Mouse (Mus musculus): ENCODE results near the gene Hist1h4m.
"Not testable (repeated sequence)": the region's sequence is repeated elsewhere in the genome, so short reads cannot be mapped to it uniquely, and the experiment has no call there.

Hist1h4m gene

DNA sequence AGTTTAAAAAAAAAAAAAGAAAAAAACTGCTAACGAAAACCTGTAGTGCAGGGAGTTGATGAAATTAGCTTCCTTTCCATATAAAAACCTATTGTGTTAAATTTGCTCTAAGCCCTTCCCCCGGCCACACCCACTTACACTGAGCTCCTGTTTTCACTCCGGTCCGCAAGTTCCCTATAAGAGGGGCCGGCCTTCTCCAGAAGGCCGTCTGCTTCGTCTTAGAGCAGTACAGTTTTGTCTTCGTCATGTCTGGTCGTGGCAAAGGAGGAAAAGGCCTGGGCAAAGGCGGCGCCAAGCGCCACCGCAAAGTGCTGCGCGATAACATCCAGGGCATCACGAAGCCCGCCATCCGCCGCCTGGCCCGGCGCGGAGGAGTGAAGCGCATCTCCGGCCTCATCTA, at the start of gene Hist1h4m:
Hist1h4m (plus strand) TSS at position 208 of the 400 bp plus-strand sequence.
- not testable (repeated sequence) for DNase-seq (ENCODE audit: low spot score in 2 of 2)

DNA sequence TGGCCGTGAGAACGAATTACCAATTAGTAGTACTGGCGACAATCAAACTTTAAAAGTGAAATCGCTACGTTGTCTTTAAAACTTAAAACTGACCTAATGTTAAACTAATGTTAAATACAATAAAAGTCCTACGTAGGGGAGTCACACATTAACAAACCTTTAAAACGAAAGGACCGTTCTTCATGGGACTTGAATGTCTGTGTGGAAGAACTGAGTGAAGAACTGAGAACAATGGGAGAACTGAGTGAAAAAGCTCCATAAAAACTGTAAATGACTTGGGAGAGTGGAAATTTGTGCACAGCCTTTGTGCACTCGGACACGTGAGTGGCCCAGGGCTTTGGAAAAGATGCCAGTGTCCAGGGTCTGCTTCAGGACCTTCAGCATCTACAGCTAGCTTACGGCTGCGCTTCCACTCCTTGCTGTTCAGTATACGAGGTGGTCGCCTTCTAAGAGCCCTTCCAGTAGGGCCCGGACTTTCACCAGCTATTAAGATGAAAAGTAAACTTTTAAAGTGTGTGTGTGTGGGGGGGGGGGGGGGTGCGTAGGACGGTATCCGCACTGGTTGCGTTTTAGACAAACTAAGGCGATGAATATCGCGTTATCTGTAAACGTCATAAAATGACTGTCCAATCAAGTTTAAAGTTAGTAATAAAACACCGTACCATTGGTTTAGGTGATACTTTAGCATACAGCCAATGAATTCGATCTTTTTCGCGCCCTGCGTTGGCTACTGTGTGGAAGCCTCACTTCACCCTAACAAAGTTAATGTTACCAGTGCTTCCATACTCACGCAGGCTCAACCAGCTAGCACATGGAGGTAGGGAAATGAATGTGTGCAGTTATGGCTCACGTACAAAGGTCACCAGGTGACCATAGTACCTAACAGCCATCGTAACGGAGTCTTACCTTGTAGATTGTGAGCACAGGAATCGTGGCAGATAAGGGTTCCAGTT, 32.5 kb upstream of the Hist1h4m start:
- DNase-seq (ENCODE audit: low spot score in 2 of 2) = peak; percentile 39 to 47

DNA sequence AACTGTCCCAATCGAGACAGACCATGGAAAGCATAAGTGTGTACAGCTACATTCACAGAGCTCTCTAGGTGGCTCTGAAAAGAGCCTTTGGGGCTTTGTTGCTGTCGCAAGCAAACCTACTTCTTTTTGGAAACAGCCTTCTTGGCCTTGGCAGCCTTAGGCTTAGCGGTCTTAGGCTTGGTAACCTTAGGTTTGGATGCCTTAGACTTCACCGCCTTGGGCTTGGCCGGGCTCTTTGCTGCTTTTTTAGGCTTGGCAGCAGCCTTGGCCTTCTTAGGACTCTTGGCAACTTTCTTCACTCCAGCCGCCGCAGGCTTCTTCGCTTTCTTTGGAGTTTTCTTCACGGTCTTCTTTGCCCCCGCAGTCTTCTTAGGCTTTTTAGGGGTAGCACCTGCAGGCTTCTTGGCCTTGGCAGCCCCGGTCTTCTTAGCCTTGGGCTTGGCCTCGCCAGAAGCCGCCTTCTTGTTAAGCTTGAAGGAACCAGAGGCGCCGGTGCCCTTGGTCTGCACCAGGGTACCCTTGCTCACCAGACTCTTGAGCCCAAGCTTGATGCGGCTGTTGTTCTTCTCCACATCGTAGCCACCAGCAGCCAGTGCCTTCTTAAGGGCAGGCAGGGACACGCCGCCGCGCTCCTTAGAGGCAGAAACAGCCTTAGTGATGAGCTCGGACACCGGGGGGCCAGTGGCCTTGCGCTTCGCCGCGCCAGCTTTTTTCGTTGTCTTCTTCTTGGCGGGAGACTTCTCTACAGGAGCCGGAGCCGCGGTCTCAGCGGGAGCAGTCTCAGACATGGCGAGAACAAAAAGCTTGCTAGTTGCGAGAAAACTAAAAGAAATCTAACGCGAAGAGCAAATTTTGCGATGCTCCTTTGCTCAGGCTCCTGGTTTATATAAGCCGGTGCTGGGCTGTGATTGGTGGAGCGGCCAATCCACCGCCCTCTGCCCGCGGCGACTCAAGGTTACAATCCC, 31.5 kb upstream of the Hist1h4m start, which contains the start of gene Hist1h1b:
Hist1h1b (minus strand) TSS at position 859 of the 965 bp plus-strand sequence.
- peak; percentile 36 to 40 for DNase-seq (ENCODE audit: low spot score in 2 of 2)

- DNase-seq (ENCODE audit: low spot score in 2 of 2) = no peak
Observed at GRCm38 (mm10) chr13:21781021-21781555, 30.5 kb upstream of the Hist1h4m start.

DNA sequence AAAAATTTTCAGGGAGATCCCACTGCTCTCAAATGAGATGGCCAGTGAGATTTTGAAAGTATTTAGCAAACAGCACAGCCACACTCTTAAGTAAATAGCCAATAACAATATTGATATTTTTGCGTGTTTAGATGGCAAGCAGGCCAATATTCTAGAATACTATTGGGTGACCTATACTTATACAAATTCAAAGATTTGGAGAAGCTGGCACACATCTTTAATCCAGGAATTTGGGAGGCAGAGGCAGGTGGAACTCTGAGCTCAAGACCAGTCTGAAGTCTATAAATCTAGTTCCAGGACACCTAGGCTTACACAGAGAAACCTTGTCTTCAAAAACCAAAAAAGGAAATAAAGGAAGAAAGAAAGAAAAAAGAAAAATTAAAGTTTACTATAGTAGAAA, 29.9 kb upstream of the Hist1h4m start:
- DNase-seq (ENCODE audit: low spot score in 2 of 2) = no peak

DNA sequence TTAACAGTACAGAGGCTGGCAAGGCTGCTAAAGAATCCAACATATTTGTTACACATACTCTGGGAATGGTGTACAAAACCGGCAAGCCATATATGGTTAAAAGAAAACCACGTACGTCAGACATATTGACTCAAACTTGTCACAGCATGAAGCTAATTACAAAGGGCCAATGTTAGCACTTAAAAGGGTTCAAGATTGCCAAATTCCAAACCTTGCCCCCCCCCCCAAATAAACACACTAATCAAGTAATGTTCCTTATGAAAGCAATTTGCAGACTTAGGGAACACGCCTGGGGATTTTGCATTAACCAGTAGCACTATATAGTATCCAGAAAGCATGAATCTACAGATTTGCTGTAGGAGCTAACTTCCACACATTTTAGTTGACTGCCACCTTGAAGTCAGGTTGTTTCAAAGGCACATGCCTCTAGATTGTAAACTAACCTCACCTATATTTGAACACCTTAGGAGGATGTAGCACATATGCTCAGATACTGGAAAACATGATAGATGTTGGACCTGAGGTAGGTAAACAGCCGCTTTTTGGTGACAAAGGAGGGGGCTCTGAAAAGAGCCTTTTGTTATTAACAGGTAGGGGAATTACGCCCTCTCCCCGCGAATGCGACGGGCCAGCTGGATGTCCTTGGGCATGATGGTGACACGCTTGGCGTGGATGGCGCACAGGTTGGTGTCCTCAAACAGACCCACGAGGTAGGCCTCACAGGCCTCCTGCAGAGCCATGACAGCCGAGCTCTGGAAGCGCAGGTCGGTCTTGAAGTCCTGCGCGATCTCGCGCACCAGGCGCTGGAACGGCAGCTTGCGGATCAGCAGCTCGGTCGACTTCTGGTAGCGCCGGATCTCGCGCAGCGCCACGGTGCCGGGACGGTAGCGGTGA, 28.9 kb upstream of the Hist1h4m start:
- DNase-seq (ENCODE audit: low spot score in 2 of 2) = not testable (repeated sequence)

- DNase-seq (ENCODE audit: low spot score in 2 of 2) = peak; percentile 11 to 30
Observed at GRCm38 (mm10) chr13:21783255-21783617, 28.3 kb upstream of the Hist1h4m start, which contains the start of gene Hist1h3i. Hist1h3i (minus strand) TSS chr13:21783370.

- DNase-seq (ENCODE audit: low spot score in 2 of 2) = no peak
Observed at GRCm38 (mm10) chr13:21783734-21784161, 27.8 kb upstream of the Hist1h4m start.

- no peak for DNase-seq (ENCODE audit: low spot score in 2 of 2)
Observed at GRCm38 (mm10) chr13:21784311-21784710, 27.2 kb upstream of the Hist1h4m start.

GRCm38 (mm10) chr13:21786189-21786898, 25.2 kb upstream of the Hist1h4m start:
- no peak for DNase-seq (ENCODE audit: low spot score in 2 of 2)

- peak; percentile 70 to 82 for DNase-seq (ENCODE audit: low spot score in 2 of 2)
Observed at GRCm38 (mm10) chr13:21786899-21787629, 24.5 kb upstream of the Hist1h4m start, which contains the start of the genes Hist1h2an and Hist1h2bp. Hist1h2an (minus strand) TSS chr13:21787218. Hist1h2bp (plus strand) TSS chr13:21787461.

GRCm38 (mm10) chr13:21787760-21788593, 23.6 kb upstream of the Hist1h4m start:
- DNase-seq (ENCODE audit: low spot score in 2 of 2) = no peak

DNA sequence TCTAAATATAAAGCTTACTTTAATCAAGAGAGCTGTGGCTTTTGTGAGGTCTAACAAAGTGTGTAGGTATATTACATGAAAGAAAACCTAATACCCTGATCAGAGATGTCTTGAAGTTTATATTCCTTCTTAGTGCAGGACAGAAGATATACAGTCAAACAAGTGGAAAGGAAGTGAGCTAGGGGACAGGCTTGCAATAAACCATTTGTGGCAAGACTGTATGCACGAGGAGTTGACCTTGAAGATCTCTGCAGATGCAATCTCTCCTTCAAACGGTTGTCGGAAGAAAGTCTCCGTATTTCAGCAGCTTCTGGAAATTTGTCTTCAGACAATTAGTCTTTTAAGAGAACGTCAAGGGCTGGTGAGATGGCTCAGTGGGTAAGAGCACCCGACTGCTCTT, 21.6 kb upstream of the Hist1h4m start:
- no peak for DNase-seq (ENCODE audit: low spot score in 2 of 2)

DNA sequence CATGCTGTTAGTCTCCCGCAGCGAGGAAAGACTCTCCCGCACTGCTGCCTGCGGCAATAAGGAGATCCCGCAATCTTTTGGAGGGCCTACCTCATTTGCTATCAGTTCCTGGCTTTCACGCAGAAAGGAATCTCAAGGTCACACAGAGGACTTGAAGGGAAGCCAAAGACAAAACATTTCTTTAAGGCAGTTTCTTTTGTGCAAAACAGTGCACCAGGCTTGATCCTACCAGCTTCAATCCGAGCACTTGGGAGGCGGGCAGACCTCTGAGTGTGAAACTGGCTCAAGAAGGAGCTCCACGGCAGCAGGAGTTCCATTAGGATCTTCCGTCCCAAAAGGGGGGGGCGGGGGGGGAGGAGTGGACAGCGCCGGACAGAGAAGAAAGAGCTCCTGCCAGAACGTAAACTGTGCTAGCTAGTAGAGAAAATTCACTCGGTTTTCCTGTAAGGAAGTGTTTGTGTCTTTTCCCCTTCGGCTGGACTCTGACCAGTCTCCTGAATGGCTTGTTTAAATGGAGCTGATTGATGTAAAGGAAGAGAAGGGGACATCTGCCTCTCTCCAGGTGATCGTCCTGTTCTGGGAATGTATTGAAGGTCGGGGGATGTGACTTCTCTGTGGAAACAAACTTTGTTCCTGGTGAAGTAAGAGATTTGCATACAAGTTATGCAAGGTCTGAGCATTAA, 20.8 kb upstream of the Hist1h4m start:
- no peak for DNase-seq (ENCODE audit: low spot score in 2 of 2)

DNA sequence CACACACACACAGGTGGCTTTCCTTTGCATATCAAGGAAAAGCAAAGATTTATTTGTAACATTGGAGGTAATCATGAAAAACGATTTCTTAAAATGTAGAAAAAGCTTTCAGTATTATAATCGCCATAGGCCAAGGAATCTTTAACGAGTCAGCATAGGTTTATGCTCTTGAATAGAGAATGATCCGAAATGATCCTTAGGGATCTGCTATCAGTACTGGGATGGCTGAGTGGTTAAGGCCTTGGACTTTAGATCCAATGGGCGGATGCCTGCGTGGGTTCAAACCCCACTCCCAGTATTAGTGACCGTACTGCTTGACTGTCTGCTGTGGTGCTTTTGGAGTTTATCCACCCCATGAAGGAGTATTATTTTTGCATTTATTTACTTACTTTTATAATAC, 16.0 kb upstream of the Hist1h4m start:
- DNase-seq (ENCODE audit: low spot score in 2 of 2) = no peak

- DNase-seq (ENCODE audit: low spot score in 2 of 2) = not testable (repeated sequence)
Observed at GRCm38 (mm10) chr13:21797163-21797562, 14.4 kb upstream of the Hist1h4m start.

GRCm38 (mm10) chr13:21803058-21803457, 8.5 kb upstream of the Hist1h4m start:
- DNase-seq (ENCODE audit: low spot score in 2 of 2) = not testable (repeated sequence)

DNA sequence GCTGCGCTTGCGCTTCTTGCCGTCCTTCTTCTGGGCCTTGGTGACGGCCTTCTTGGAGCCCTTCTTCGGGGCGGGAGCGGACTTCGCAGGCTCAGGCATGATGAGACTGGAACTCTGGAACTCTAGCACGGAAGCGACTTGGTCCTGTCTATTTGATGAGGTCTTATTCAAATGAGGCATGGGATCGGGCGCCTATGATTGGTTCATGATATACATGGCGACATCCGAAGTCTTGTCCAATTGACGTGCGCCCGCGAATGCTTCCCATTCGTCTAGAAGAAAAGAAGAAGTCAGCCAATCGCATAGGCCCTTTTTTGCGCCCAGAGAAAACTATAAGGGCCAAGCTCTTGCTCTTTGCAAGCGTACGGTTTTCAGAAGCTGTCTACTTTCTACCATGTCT, 1.5 kb upstream of the Hist1h4m start, which contains the start of the genes Hist1h2bq and Hist1h2ao:
Hist1h2bq (minus strand) TSS at position 125 of the 400 bp plus-strand sequence.
Hist1h2ao (plus strand) TSS at position 393 of the 400 bp plus-strand sequence.
- not testable (repeated sequence) for DNase-seq (ENCODE audit: low spot score in 2 of 2)
